Mouse (Mus musculus): ENCODE measurements at regions not wholly inside any gene's neighbourhood (a gene's known extent, or its start where the extent isn't known, plus 50 kb on each side); places are given as distances from the start of the nearest gene placed in this dataset.

GRCm38 (mm10) chr13:48422438-48423329 is 90.6 kb downstream of the Zfp169 start:
- Histone ChIP-seq H3K4me1 (ENCODE audit: control insufficient read depth in 1 of 2, insufficient read depth in 2 of 2, low read length in 2 of 2) (no peaks in the 10 kb centered on the region), H3K36me3 (ENCODE audit: control insufficient read depth in 1 of 2, insufficient read depth in 2 of 2, low read length in 2 of 2) (no peaks in the 10 kb centered on the region), H3K9me3 (replicated peaks; ENCODE audit: insufficient read depth, low read length) (no peaks in the 10 kb centered on the region), H3K4me3 (ENCODE audit: control insufficient read depth in 1 of 2, insufficient read depth in 1 of 2, low read depth in 2 of 2, low read length in 2 of 2) (no peak overlapping the region), H3K79me2 (ENCODE audit: control insufficient read depth, insufficient read depth, low read length, poor library complexity) (no peaks in the 10 kb centered on the region), H3K27me3 (ENCODE audit: control insufficient read depth in 1 of 2, insufficient read depth in 2 of 2, low read length in 2 of 2) (no peaks in the 10 kb centered on the region), H3K9ac (ENCODE audit: control insufficient read depth, low read depth, low read length, poor library complexity, severe bottlenecking) (no peak overlapping the region), H3K27ac (ENCODE audit: control insufficient read depth, low read depth, low read length) (no peak overlapping the region)
- no peak for DNase-seq (ENCODE audit: low read depth, low spot score)
- no peak for TF ChIP-seq TBP (IDR thresholded peaks at IDR 0.05; ENCODE audit: low read depth, low read length)
- TF ChIP-seq SMC3 (IDR thresholded peaks at IDR 0.05; ENCODE audit: low read depth, low read length), result no peak
- TF ChIP-seq ZKSCAN1 (IDR thresholded peaks at IDR 0.05; ENCODE audit: low read depth, low read length), result no peak
- no peak for TF ChIP-seq MYC (IDR thresholded peaks at IDR 0.05; ENCODE audit: low read depth, low read length)
- no peak for TF ChIP-seq SIN3A (IDR thresholded peaks at IDR 0.05; ENCODE audit: low read length)
- TF ChIP-seq MAX (IDR thresholded peaks at IDR 0.05; ENCODE audit: low read length), result no peak

- no peak for DNase-seq (ENCODE audit: low read depth, low spot score)
- no peak overlapping the region for H3K27ac ChIP-seq (ENCODE audit: control insufficient read depth, low read depth, low read length)
- H3K4me3 ChIP-seq (ENCODE audit: control insufficient read depth in 1 of 2, insufficient read depth in 1 of 2, low read depth in 2 of 2, low read length in 2 of 2), result no peak overlapping the region
- TF ChIP-seq ZC3H11A (IDR thresholded peaks at IDR 0.05; ENCODE audit: low read depth, low read length), result no peak
- no peak for TF ChIP-seq USF1 (IDR thresholded peaks at IDR 0.05; ENCODE audit: low read depth, low read length)
- no peak for TF ChIP-seq EP300 (IDR thresholded peaks at IDR 0.05; ENCODE audit: low read depth in 1 of 2, low read length in 2 of 2)
- no peak for TF ChIP-seq TAL1 (IDR thresholded peaks at IDR 0.05; ENCODE audit: low read length)
- no peaks in the 10 kb centered on the region for H3K4me1 ChIP-seq (ENCODE audit: control insufficient read depth in 1 of 2, insufficient read depth in 2 of 2, low read length in 2 of 2)
- no peak overlapping the region for H3K9ac ChIP-seq (ENCODE audit: control insufficient read depth, low read depth, low read length, poor library complexity, severe bottlenecking)
- no peaks in the 10 kb centered on the region for H3K9me3 ChIP-seq (replicated peaks; ENCODE audit: insufficient read depth, low read length)
- H3K79me2 ChIP-seq (ENCODE audit: control insufficient read depth, insufficient read depth, low read length, poor library complexity), result no peaks in the 10 kb centered on the region
- H3K27me3 ChIP-seq (ENCODE audit: control insufficient read depth in 1 of 2, insufficient read depth in 2 of 2, low read length in 2 of 2), result no peaks in the 10 kb centered on the region
- no peaks in the 10 kb centered on the region for H3K36me3 ChIP-seq (ENCODE audit: control insufficient read depth in 1 of 2, insufficient read depth in 2 of 2, low read length in 2 of 2)
Observed at GRCm38 (mm10) chr13:48426816-48427215, 86.4 kb downstream of the Zfp169 start.

GRCm38 (mm10) chr13:48436659-48437345 is 76.4 kb downstream of the Zfp169 start:
- Histone ChIP-seq H3K4me1 (ENCODE audit: control insufficient read depth in 1 of 2, insufficient read depth in 2 of 2, low read length in 2 of 2) (no peaks in the 10 kb centered on the region), H3K36me3 (ENCODE audit: control insufficient read depth in 1 of 2, insufficient read depth in 2 of 2, low read length in 2 of 2) (no peaks in the 10 kb centered on the region), H3K27ac (ENCODE audit: control insufficient read depth, low read depth, low read length) (no peak overlapping the region), H3K27me3 (ENCODE audit: control insufficient read depth in 1 of 2, insufficient read depth in 2 of 2, low read length in 2 of 2) (no peaks in the 10 kb centered on the region), H3K9ac (ENCODE audit: control insufficient read depth, low read depth, low read length, poor library complexity, severe bottlenecking) (no peak overlapping the region), H3K79me2 (ENCODE audit: control insufficient read depth, insufficient read depth, low read length, poor library complexity) (no peaks in the 10 kb centered on the region), H3K9me3 (replicated peaks; ENCODE audit: insufficient read depth, low read length) (no peaks in the 10 kb centered on the region), H3K4me3 (ENCODE audit: control insufficient read depth in 1 of 2, insufficient read depth in 1 of 2, low read depth in 2 of 2, low read length in 2 of 2) (no peak overlapping the region)
- no peak for DNase-seq (ENCODE audit: low read depth, low spot score)
- TF ChIP-seq MYB (IDR thresholded peaks at IDR 0.05; ENCODE audit: low read depth, low read length) (no peak), TCF12 (IDR thresholded peaks at IDR 0.05; ENCODE audit: low read depth, low read length) (no peak), POLR2AphosphoS5 (IDR thresholded peaks at IDR 0.05; ENCODE audit: borderline replicate concordance, low read depth, low read length) (no peak), RAD21 (IDR thresholded peaks at IDR 0.05; ENCODE audit: low read depth, low read length) (no peak), HCFC1 (IDR thresholded peaks at IDR 0.05; ENCODE audit: low read depth, low read length) (no peak), JUND (IDR thresholded peaks at IDR 0.05; ENCODE audit: low read depth, low read length) (no peak), ZKSCAN1 (IDR thresholded peaks at IDR 0.05; ENCODE audit: low read depth, low read length) (no peak), NELFE (IDR thresholded peaks at IDR 0.05; ENCODE audit: low read depth, low read length) (no peak), SIN3A (IDR thresholded peaks at IDR 0.05; ENCODE audit: low read length) (no peak), MYC (IDR thresholded peaks at IDR 0.05; ENCODE audit: low read depth, low read length) (no peak), USF1 (IDR thresholded peaks at IDR 0.05; ENCODE audit: low read depth, low read length) (no peak), MAX (IDR thresholded peaks at IDR 0.05; ENCODE audit: low read length) (no peak)

All from MEL (cell line).